Mouse (Mus musculus): ENCODE data around the gene Mrpl41. TPM values are rescaled to one million over a fixed set of nuclear protein-coding genes. Genes with fewer than 3 reads are reported as not detected.

Gene Mrpl41
- polyA plus RNA-seq, 1 experiment from 2014 or later, result 156 TPM

GRCm38 (mm10) chr2:24927810-24928479 lies 47.0 kb downstream of the Mrpl41 start:
- no peaks in the 10 kb centered on the region for H3K27me3 ChIP-seq (ENCODE audit: insufficient read depth, poor library complexity, severe bottlenecking)
- no peaks in the 10 kb centered on the region for H3K4me1 ChIP-seq (replicated peaks)
- no peaks in the 10 kb centered on the region for H3K9me3 ChIP-seq
- H3K36me3 ChIP-seq, result 0 out of 2 replicates have a peak, but pooled peaks cover 5% of the 10 kb centered on the region
- 66% methylated on average over 4 of the region's 4 CpGs for WGBS
- H3K27ac ChIP-seq, result 0 out of 2 replicates have a peak overlapping the region, but pooled peaks have one; percentile 2
- no peak overlapping the region for H3K4me3 ChIP-seq
- DNase-seq (ENCODE audit: low spot score), result no peak

GRCm38 (mm10) chr2:24926965-24927358 lies 47.9 kb downstream of the Mrpl41 start:
- DNase-seq (ENCODE audit: low spot score), result no peak
- H3K9me3 ChIP-seq, result no peaks in the 10 kb centered on the region
- 80% methylated on average over 7 of the region's 7 CpGs for WGBS
- no peak overlapping the region for H3K27ac ChIP-seq
- no peaks in the 10 kb centered on the region for H3K4me1 ChIP-seq (replicated peaks)
- no peak overlapping the region for H3K4me3 ChIP-seq
- H3K36me3 ChIP-seq, result 0 out of 2 replicates have a peak, but pooled peaks cover 5% of the 10 kb centered on the region
- no peaks in the 10 kb centered on the region for H3K27me3 ChIP-seq (ENCODE audit: insufficient read depth, poor library complexity, severe bottlenecking)

GRCm38 (mm10) chr2:24926345-24926964 lies 48.4 kb downstream of the Mrpl41 start:
- H3K9me3 ChIP-seq, result no peaks in the 10 kb centered on the region
- H3K4me3 ChIP-seq, result no peak overlapping the region
- DNase-seq (ENCODE audit: low spot score), result no peak
- H3K4me1 ChIP-seq (replicated peaks), result no peaks in the 10 kb centered on the region
- H3K27me3 ChIP-seq (ENCODE audit: insufficient read depth, poor library complexity, severe bottlenecking), result no peaks in the 10 kb centered on the region
- H3K27ac ChIP-seq, result no peak overlapping the region
- H3K36me3 ChIP-seq, result 0 out of 2 replicates have a peak, but pooled peaks cover 5% of the 10 kb centered on the region
- 84% methylated on average over 9 of the region's 9 CpGs for WGBS

GRCm38 (mm10) chr2:24925284-24925683 lies 49.6 kb downstream of the Mrpl41 start:
- DNase-seq (ENCODE audit: low spot score), result no peak
- Histone ChIP-seq H3K4me3 (no peak overlapping the region), H3K9me3 (no peaks in the 10 kb centered on the region), H3K27me3 (ENCODE audit: insufficient read depth, poor library complexity, severe bottlenecking) (no peaks in the 10 kb centered on the region), H3K27ac (no peak overlapping the region), H3K4me1 (replicated peaks) (no peaks in the 10 kb centered on the region), H3K36me3 (0 out of 2 replicates have a peak, but pooled peaks cover 5% of the 10 kb centered on the region)
- WGBS, result 84% methylated on average over 8 of the region's 8 CpGs

Other genes with a start within 250 kb of the Mrpl41 start
- 3.3 and 3.7 TPM in 2 replicates for gene Cacna1b, start 211.9 kb downstream of the Mrpl41 start, polyA plus RNA-seq (2016; fragmentation: Nextera tagmentation; extraction: Ambion mirVana)
- 119 and 145 TPM in 2 replicates for gene Ehmt1, start 55.5 kb downstream of the Mrpl41 start, polyA plus RNA-seq (2016; fragmentation: Nextera tagmentation; extraction: Ambion mirVana)
- 19.4 and 20.6 TPM in 2 replicates for gene Arrdc1, start 39.8 kb downstream of the Mrpl41 start, polyA plus RNA-seq (2016; fragmentation: Nextera tagmentation; extraction: Ambion mirVana)
- 24.0 and 27.6 TPM in 2 replicates for gene Zmynd19, start 25.3 kb downstream of the Mrpl41 start, polyA plus RNA-seq (2016; fragmentation: Nextera tagmentation; extraction: Ambion mirVana)
- 30.8 and 35.5 TPM in 2 replicates for gene Dph7, start 12.7 kb downstream of the Mrpl41 start, polyA plus RNA-seq (2016; fragmentation: Nextera tagmentation; extraction: Ambion mirVana)
- gene Pnpla7, start 935 bp upstream of the Mrpl41 start, polyA plus RNA-seq (2016; fragmentation: Nextera tagmentation; extraction: Ambion mirVana), result 3.9 and 5.3 TPM in 2 replicates
- 72.2 and 89.0 TPM in 2 replicates for gene Nsmf, start 79.3 kb upstream of the Mrpl41 start, polyA plus RNA-seq (2016; fragmentation: Nextera tagmentation; extraction: Ambion mirVana)
- not detected in 2 replicates for gene Entpd8, start 105.2 kb upstream of the Mrpl41 start, polyA plus RNA-seq (2016; fragmentation: Nextera tagmentation; extraction: Ambion mirVana)
- 0.22 and 0.38 TPM in 2 replicates for gene Noxa1, start 120.1 kb upstream of the Mrpl41 start, polyA plus RNA-seq (2016; fragmentation: Nextera tagmentation; extraction: Ambion mirVana)
- 77.4 and 108 TPM in 2 replicates for gene Nrarp, start 205.7 kb upstream of the Mrpl41 start, polyA plus RNA-seq (2016; fragmentation: Nextera tagmentation; extraction: Ambion mirVana)
- gene Tor4a, start 221.8 kb upstream of the Mrpl41 start, polyA plus RNA-seq (2016; fragmentation: Nextera tagmentation; extraction: Ambion mirVana), result 2.6 and 2.7 TPM in 2 replicates
- gene Nelfb, start 236.4 kb upstream of the Mrpl41 start, polyA plus RNA-seq (2016; fragmentation: Nextera tagmentation; extraction: Ambion mirVana), result 123 and 132 TPM in 2 replicates
- gene Stpg3, start 239.5 kb upstream of the Mrpl41 start, polyA plus RNA-seq (2016; fragmentation: Nextera tagmentation; extraction: Ambion mirVana), result not detected in 2 replicates
- not detected in 2 replicates for gene Fam166a, start 243.6 kb upstream of the Mrpl41 start, polyA plus RNA-seq (2016; fragmentation: Nextera tagmentation; extraction: Ambion mirVana)
- 655 and 693 TPM in 2 replicates for gene Tubb4b, start 249.6 kb upstream of the Mrpl41 start, polyA plus RNA-seq (2016; fragmentation: Nextera tagmentation; extraction: Ambion mirVana)

All from hindbrain, embryonic 10.5 days (tissue).